Mouse (Mus musculus) neural tube, embryonic 11.5 days (tissue): ENCODE measurements at regions not wholly inside any gene's neighbourhood (a gene's known extent, or its start where the extent isn't known, plus 50 kb on each side); places are given as distances from the start of the nearest gene placed in this dataset.

Experiments
- ATAC-seq: fragments of 200-750 bp; cut with Nextera tagmentation; 2 replicates; pipeline ENCODE4 v1.8.0; 2017; ENCODE audit warnings: moderate number of reproducible peaks, mild to moderate bottlenecking, moderate TSS enrichment, moderate library complexity; ENCODE audit not compliant: insufficient read depth, low FRiP score, low TSS enrichment
- DNase-seq: peaks from one replicate; pipeline ENCODE4 v3.0.0-alpha.2; 2015; ENCODE audit warnings: low spot score
- H3K27ac ChIP-seq: fragments of 300-500 bp; sonication (generic); 2 replicates; pipeline ENCODE4 v1.5.1; 2014; ENCODE audit warnings: low read depth, mild to moderate bottlenecking, low read length
- H3K27me3 ChIP-seq: fragments of 300-500 bp; sonication (generic); 2 replicates; pipeline ENCODE4 v1.6.1; 2014; ENCODE audit warnings: mild to moderate bottlenecking, low read length, mixed read lengths; ENCODE audit not compliant: control insufficient read depth, insufficient read depth
- H3K36me3 ChIP-seq: fragments of 300-500 bp; sonication (generic); 2 replicates; pipeline ENCODE4 v1.6.1; 2014; ENCODE audit warnings: mild to moderate bottlenecking, low read length, moderate library complexity, mixed read lengths; ENCODE audit not compliant: control insufficient read depth, insufficient read depth
- H3K4me1 ChIP-seq: fragments of 300-500 bp; sonication (generic); 2 replicates; pipeline ENCODE4 v1.6.1; 2014; ENCODE audit warnings: low read length, mixed read lengths; ENCODE audit not compliant: control insufficient read depth, insufficient read depth
- H3K4me2 ChIP-seq: fragments of 300-500 bp; sonication (generic); 2 replicates; pipeline ENCODE4 v1.6.1; 2014; ENCODE audit warnings: low read depth, mild to moderate bottlenecking, moderate library complexity
- H3K4me3 ChIP-seq: fragments of 300-500 bp; sonication (generic); 2 replicates; pipeline ENCODE4 v1.5.1; 2014; ENCODE audit warnings: low read depth, low read length
- H3K9ac ChIP-seq: fragments of 300-500 bp; sonication (generic); 2 replicates; pipeline ENCODE4 v1.6.1; 2014; ENCODE audit warnings: mild to moderate bottlenecking, low read length
- H3K9me3 ChIP-seq: fragments of 300-500 bp; sonication (generic); 2 replicates; pipeline ENCODE4 v1.6.1; 2016; ENCODE audit warnings: low read length; ENCODE audit not compliant: control insufficient read depth
- WGBS: fragments of 180-500 bp; shearing (Covaris S2); extraction: QIAGEN DNeasy Blood & Tissue Kit; methylation state at CpG from one replicate; pipeline ENCODE4 v1.1.7; 2014; 5-methylcytosine and 5-hydroxymethylcytosine counted together

DNA sequence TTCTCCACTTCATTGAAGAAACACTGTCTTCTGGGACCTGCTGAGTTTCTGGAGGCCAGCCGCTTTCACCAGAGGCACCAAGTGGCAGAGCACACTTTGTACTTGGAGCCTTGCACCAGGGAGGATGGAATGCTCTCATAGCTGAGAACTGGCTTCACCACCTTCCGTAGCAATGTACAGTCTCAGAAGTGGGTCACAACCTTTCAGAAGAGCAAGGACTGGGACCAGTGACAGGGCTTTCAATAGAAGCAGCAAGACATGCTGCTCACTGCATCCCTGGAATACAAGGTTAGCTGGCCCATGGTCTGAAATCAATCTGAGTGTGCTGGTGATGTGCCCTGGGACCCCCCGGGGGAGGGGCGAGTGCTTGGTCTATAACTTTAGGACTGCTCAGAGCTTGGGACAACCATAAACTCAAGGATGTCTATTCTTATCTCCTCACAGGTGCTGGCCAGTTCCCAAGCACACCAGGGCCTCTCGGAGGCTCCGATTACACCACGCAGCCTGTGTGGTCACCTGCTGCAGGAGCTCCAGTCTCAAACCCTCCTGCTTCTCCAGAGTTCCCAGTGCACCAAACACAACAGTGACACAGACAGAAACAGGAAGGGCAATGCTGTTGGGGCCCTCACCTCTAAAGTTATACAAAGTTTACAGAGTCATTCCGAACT lies 114.4 kb upstream of the Tmem45b start:
- 91% methylated on average over 8 of the region's 8 CpGs for WGBS
- ATAC-seq, result no peak

GRCm38 (mm10) chr9:31577066-31577465 lies 112.8 kb upstream of the Tmem45b start:
- no peaks in the 10 kb centered on the region for H3K4me1 ChIP-seq
- 72% methylated on average over 7 of the region's 7 CpGs for WGBS
- no peak overlapping the region for H3K4me2 ChIP-seq
- DNase-seq, result no peak
- no peak overlapping the region for H3K27ac ChIP-seq
- H3K4me3 ChIP-seq, result no peak overlapping the region
- no peak for ATAC-seq
- H3K36me3 ChIP-seq, result no peaks in the 10 kb centered on the region
- H3K27me3 ChIP-seq, result no peaks in the 10 kb centered on the region
- no peaks in the 10 kb centered on the region for H3K9me3 ChIP-seq
- no peak overlapping the region for H3K9ac ChIP-seq

More for the DNA sequence above, 114.4 kb upstream of the Tmem45b start:
- Histone ChIP-seq H3K4me2 (no peak overlapping the region), H3K36me3 (no peaks in the 10 kb centered on the region), H3K9ac (no peak overlapping the region), H3K4me3 (no peak overlapping the region), H3K27ac (no peak overlapping the region), H3K9me3 (no peaks in the 10 kb centered on the region), H3K27me3 (no peaks in the 10 kb centered on the region), H3K4me1 (no peaks in the 10 kb centered on the region)
- no peak for DNase-seq

DNA sequence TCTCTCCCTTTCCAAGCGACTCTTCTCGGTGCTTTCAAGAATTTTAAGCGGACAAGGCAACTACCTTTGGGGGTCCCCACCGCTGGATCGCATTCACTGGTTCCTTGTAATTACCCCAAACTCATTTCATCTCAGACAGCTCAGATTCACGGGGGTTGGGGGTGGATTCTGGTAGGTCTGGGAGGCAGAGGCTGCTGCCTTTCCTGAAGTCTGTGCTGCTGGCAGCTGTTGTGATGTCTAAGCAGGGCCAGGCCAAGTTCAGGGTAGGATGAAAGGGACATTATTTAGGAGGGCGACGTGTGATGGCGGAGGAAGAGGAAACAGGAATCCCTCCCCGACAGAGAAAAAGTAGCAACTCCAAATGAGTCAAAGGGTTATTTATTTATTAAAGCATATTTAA lies 102.8 kb upstream of the Tmem45b start:
- Histone ChIP-seq H3K36me3 (no peaks in the 10 kb centered on the region), H3K4me3 (no peak overlapping the region), H3K9ac (no peak overlapping the region), H3K27ac (no peak overlapping the region), H3K27me3 (no peaks in the 10 kb centered on the region), H3K4me2 (no peak overlapping the region), H3K4me1 (no peaks in the 10 kb centered on the region), H3K9me3 (no peaks in the 10 kb centered on the region)
- no peak for DNase-seq
- no peak for ATAC-seq
- WGBS, result 82% methylated on average over 10 of the region's 10 CpGs

DNA sequence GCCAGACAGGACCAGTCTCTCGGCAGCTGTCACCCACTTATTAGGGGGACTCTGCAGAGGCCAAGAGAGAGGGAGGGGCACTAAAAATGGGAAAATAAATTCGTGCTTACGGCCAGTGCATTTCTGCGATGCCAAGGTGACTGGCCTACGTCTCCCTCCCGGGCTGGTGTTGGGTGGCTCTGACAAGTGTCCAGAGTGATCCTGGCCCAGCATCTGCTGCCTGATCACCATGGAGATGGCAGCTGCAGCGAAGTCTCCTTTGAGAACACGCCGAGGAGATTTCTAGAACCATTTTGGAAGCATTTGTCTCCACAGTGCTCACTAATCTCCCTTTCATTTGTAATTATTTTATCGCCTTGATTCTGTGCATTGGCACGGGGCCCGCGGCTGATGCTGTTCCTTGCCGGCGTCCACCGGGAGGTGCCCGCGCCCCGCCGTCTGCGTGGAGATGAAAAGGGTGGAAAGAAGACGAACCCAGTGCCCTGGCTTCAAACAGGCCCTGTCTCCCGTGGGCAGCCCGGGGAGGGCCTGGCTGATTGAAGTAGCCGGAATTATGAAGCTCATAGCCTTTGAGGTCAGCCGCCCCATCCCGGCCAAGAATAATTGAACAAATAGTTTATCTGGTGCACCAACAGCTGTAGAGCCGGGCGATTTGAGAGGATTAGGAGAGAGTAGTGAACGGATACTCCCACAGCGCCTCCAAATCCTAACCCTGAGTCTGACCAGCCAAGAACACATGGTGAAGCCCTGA lies 102.2 kb upstream of the Tmem45b start:
- no peak overlapping the region for H3K27ac ChIP-seq
- no peaks in the 10 kb centered on the region for H3K27me3 ChIP-seq
- no peak overlapping the region for H3K9ac ChIP-seq
- WGBS, result 83% methylated on average over 31 of the region's 31 CpGs
- H3K9me3 ChIP-seq, result no peaks in the 10 kb centered on the region
- no peaks in the 10 kb centered on the region for H3K36me3 ChIP-seq
- no peak for DNase-seq
- no peaks in the 10 kb centered on the region for H3K4me1 ChIP-seq
- H3K4me2 ChIP-seq, result no peak overlapping the region
- no peak overlapping the region for H3K4me3 ChIP-seq
- ATAC-seq, result no peak

DNA sequence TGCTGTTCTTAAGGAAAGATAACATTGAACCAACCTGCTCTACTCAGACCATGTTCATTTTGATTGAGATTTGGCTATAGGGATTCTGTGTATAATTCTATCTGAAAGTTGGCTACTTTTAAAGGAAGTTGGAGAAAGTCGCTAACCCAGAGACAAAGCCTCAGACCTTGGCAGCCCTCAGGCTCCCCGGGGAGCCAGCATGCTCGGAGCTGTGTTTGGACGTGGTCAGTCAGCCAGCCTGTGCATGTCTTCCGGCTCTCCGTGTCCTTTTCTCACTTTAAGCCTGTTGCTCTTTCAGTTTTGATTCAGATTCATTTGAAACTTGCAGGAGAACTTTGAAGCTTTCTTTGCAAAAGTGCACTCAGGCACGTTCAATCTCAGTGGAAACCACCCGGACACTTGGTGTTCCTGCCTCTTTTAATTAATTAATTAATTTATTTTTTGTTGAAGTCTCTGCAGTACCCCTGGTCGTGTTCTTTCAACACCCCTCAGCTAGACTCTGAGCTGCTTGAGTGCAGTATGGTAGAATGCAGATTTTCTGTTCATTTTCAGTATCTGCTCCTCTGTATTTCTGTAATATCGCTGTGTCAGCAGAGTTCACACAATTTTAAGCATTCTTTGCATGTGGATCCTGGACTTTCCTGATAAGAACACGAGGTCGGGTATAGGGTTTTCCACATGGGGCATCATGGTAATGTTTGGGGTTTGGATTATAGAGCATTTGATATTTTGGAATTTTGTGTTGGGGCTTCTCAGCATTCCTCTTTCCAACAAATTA lies 100.9 kb upstream of the Tmem45b start:
- H3K9me3 ChIP-seq, result no peaks in the 10 kb centered on the region
- H3K36me3 ChIP-seq, result no peaks in the 10 kb centered on the region
- DNase-seq, result no peak
- H3K27ac ChIP-seq, result no peak overlapping the region
- no peaks in the 10 kb centered on the region for H3K4me1 ChIP-seq
- no peak overlapping the region for H3K4me3 ChIP-seq
- no peak overlapping the region for H3K9ac ChIP-seq
- H3K27me3 ChIP-seq, result no peaks in the 10 kb centered on the region
- WGBS, result 73% methylated on average over 12 of the region's 12 CpGs
- ATAC-seq, result no peak
- no peak overlapping the region for H3K4me2 ChIP-seq

DNA sequence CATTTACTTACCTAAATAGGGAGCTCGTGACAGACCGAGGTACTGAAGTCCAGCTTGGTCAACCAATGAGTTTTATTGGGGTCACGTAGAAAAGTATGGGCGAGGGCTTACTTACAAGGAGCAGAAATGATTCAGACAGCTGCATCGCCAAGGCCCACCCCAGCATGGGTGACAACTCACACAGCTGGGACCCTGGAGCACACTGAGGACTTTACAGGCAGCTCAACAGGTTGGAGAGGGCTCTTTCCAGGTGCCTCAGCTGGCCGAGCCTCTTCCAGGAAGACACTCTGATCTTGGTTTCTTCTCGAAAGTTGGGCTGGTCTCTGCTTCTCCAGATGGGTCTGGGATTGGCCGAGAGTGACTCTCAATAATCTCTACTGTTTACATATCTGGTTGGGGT lies 99.3 kb upstream of the Tmem45b start:
- Histone ChIP-seq H3K4me3 (no peak overlapping the region), H3K36me3 (no peaks in the 10 kb centered on the region), H3K27ac (no peak overlapping the region), H3K9ac (no peak overlapping the region), H3K4me1 (no peaks in the 10 kb centered on the region; the same call in 1 of the 2 replicates), H3K27me3 (no peaks in the 10 kb centered on the region), H3K4me2 (no peak overlapping the region), H3K9me3 (no peaks in the 10 kb centered on the region)
- ATAC-seq (no peak), DNase-seq (no peak)
- WGBS, result 89% methylated on average over 8 of the region's 8 CpGs

- 82% methylated on average over 3 of the region's 3 CpGs for WGBS
- DNase-seq (no peak), ATAC-seq (no peak)
- Histone ChIP-seq H3K4me3 (no peak overlapping the region), H3K27me3 (no peaks in the 10 kb centered on the region), H3K36me3 (no peaks in the 10 kb centered on the region), H3K4me2 (no peak overlapping the region), H3K9me3 (no peaks in the 10 kb centered on the region), H3K4me1 (no peaks in the 10 kb centered on the region; the same call in 1 of the 2 replicates), H3K9ac (no peak overlapping the region), H3K27ac (no peak overlapping the region)
Measured at GRCm38 (mm10) chr9:31560226-31560556, 95.9 kb upstream of the Tmem45b start.

- DNase-seq (peak; percentile 74), ATAC-seq (peak; percentile 23; the same call in 1 of the 2 replicates)
- Histone ChIP-seq H3K4me1 (no peaks in the 10 kb centered on the region; the same call in 1 of the 2 replicates), H3K27ac (no peak overlapping the region), H3K27me3 (no peaks in the 10 kb centered on the region), H3K4me2 (peak overlapping the region; percentile 36), H3K9me3 (no peaks in the 10 kb centered on the region), H3K36me3 (no peaks in the 10 kb centered on the region), H3K4me3 (no peak overlapping the region), H3K9ac (peak overlapping the region; percentile 39)
- 38% methylated on average over 18 of the region's 18 CpGs for WGBS
Measured at GRCm38 (mm10) chr9:31559506-31560225, 95.4 kb upstream of the Tmem45b start.
